Mouse (Mus musculus) embryonic facial prominence, embryonic 11.5 days (tissue): Measurements from ENCODE around the gene Vmn1r234. TPM values are rescaled to one million over a fixed set of nuclear protein-coding genes. Genes with fewer than 3 reads are reported as not detected.

Experiments used
- microRNA-seq: library from miRNA; unstranded; fragments of <30 nt; microRNA quantifications from one replicate; pipeline ENCODE4, GENCODE M21; 2016; ENCODE audit warnings: borderline number of aligned reads
- polyA plus RNA-seq: library from polyadenylated mRNA; unstranded; fragments of >200 nt; fragmentation: Nextera tagmentation; extraction: Ambion mirVana; gene quantifications from 2 replicates; pipeline ENCODE4 v1.2.1, GENCODE M21; 2014

Vmn1r234 gene
- polyA plus RNA-seq, 1 experiment from 2014 or later: not detected

Small RNA genes lying within 50 kb of the gene (microRNA-seq; reads per million reads assigned to microRNA genes)
- not detected for gene Gm26384

Other genes with a start within 250 kb of the Vmn1r234 start
- gene Vmn1r233, start 229.6 kb upstream of the Vmn1r234 start, polyA plus RNA-seq: not detected in 2 replicates
- 18.8 and 19.1 TPM in 2 replicates for gene Zfp160, start 217.2 kb upstream of the Vmn1r234 start, polyA plus RNA-seq
- gene Vmn1r235, start 30.3 kb downstream of the Vmn1r234 start, polyA plus RNA-seq: not detected in 2 replicates
- gene Vmn1r236, start 56.9 kb downstream of the Vmn1r234 start, polyA plus RNA-seq: not detected in 2 replicates
- not detected in 2 replicates for gene Vmn1r237, start 85.8 kb downstream of the Vmn1r234 start, polyA plus RNA-seq
- 3.9 and 5.2 TPM in 2 replicates for gene Zfp677, start 157.7 kb downstream of the Vmn1r234 start, polyA plus RNA-seq
- 3.6 and 4.1 TPM in 2 replicates for gene Zfp54, start 197.1 kb downstream of the Vmn1r234 start, polyA plus RNA-seq
- gene Zfp51, start 224.3 kb downstream of the Vmn1r234 start, polyA plus RNA-seq: 18.1 and 20.2 TPM in 2 replicates